Mouse (Mus musculus) testis, adult 2 months (tissue): ENCODE data around the gene Timm22.

Source experiments
- CTCF ChIP-seq: fragments of 200-500 bp; IDR thresholded peaks from 2 replicates; pipeline ENCODE4 v1.5.1; 2012; ENCODE audit warnings: low read depth, mild to moderate bottlenecking, inconsistent platforms, low read length, moderate library complexity; ENCODE audit not compliant: control insufficient read depth, insufficient read depth, insufficient replicate concordance
- POLR2A ChIP-seq: fragments of 200-500 bp; IDR thresholded peaks from 2 replicates; pipeline ENCODE4 v1.6.1; 2012; ENCODE audit warnings: low read depth, mild to moderate bottlenecking, inconsistent platforms, low read length, moderate library complexity; ENCODE audit not compliant: control insufficient read depth

DNA sequence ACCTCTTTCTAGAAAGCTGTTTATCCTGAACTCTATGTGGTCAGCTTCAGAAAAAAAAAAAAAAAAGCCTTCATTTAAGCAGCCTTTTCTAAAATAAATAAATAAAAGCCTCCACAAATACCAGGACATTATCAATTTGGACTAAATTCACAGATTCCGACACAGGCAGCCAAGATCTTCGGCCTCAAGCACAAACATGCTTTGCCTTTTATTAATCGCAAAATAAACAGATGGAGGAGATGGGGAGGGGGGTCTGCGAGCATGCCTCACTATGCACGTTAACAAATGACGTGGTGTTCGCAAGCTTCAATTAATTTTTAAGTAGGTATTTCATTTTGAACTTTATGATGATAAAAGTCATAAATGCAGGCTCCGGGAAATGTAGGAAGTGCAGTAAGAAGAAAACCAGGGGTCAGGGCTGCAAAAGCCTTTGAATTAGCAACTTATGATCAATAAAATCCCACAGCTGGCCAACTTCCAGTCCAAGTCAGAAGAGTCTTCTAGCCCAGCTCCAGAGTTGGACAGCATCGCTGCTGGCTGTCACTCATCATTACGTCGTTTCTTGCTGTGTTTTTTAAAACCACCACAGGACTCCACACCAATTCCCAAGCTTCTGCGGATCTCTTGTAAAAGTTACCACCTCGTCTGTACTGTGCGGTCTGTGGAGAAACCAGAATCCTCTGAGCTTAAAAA lies 48.0 kb upstream of the Timm22 start:
- TF ChIP-seq CTCF (no peak), POLR2A (no peak)
